Mouse (Mus musculus): ENCODE results near the gene Tldc1. TPM values are rescaled to one million over a fixed set of nuclear protein-coding genes. Genes with fewer than 3 reads are reported as not detected.

Tldc1 gene
- 10.3 and 10.7 TPM in 2 replicates for polyA plus RNA-seq (2015; fragmentation: Nextera tagmentation; extraction: Ambion mirVana)

DNA sequence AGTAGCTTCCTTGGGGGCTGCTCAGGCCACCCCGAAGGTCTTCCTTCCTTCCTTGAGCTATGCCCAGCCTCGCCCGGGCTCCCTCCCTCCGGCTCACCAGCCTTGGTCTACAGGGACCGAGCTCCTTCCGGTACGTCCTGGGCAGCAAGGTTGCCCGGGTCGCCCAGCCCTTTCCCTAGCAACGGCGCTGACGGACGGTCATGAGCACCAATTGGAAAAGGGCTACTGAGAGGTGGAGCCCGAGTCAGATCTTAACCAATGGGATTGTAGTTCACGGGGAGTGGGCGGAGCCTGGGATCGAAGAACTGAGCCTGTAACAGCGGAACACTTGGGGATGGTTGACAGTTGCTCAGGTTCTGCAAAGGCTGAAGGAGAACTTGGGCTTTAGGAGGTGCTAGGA is at the start of gene Tldc1:
Tldc1 (minus strand) TSS at position 154 of the 400 bp plus-strand sequence.
- peak within 1 kb of the TSS; percentile 89 for H3K4me2 ChIP-seq (replicated peaks)
- peak within 1 kb of the TSS; percentile 64 for H3K4me3 ChIP-seq
- peak; percentile 97 for ATAC-seq (ENCODE audit: low FRiP score, low read depth)
- no peaks in the 10 kb centered on the region for H3K36me3 ChIP-seq
- H3K9me3 ChIP-seq: no peaks in the 10 kb centered on the region
- WGBS: under 1% methylated on average over 18 of the region's 18 CpGs
- no peaks in the 10 kb centered on the region for H3K27me3 ChIP-seq
- peaks cover 18% of the 10 kb centered on the region for H3K4me1 ChIP-seq
- peak within 1 kb of the TSS; percentile 81 for H3K27ac ChIP-seq
- peak within 1 kb of the TSS; percentile 74 for H3K9ac ChIP-seq

DNA sequence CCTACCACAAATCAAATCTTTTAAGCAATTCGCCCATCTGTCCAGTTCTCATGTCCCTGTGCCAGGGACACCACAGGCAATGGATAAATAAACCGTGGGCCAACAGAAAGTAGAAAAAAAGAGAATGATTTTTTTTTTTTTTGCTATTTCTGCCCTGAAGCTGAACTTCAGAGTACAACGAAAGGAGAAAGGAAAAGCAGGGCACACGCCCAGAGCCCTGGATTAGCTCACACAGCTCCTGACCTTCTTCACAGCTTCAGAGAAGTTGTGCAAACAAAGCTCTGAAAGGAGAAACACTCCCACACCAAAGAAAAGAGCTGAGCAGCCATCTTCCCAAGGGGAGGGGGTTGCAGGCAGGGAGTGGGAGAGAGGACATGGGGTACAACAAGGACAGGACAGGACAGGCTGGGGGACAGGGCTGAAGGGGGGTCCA is 49.5 kb upstream of the Tldc1 start:
- peaks cover 58% of the 10 kb centered on the region for H3K4me1 ChIP-seq
- H3K9ac ChIP-seq: no peak overlapping the region
- no peak for ATAC-seq (ENCODE audit: low FRiP score, low read depth)
- H3K9me3 ChIP-seq: no peaks in the 10 kb centered on the region
- no peaks in the 10 kb centered on the region for H3K36me3 ChIP-seq
- no peak overlapping the region for H3K4me3 ChIP-seq
- H3K27ac ChIP-seq: no peak overlapping the region
- no peaks in the 10 kb centered on the region for H3K27me3 ChIP-seq
- WGBS: 58% methylated on average over 4 of the region's 4 CpGs
- no peak overlapping the region for H3K4me2 ChIP-seq (replicated peaks)

DNA sequence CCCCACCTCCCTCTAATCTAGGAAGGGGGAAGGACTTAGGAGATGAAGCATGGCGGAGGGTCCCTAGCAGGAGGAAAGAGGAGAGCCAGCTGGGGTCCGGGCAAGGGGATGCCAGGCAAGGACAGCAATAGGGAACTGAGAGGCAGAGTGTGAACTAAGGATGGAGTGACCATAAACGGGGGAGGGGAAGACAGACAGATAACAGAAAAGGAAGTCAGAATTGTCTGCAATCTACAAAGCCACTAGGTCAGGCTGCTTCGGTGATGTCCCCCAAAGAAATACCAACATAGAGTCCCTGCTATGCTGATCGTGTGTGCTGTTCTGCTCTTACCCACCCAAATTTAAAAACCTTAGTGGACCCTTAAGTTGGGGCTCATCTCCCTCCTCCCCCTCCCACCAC is 48.8 kb upstream of the Tldc1 start:
- Histone ChIP-seq H3K4me2 (replicated peaks) (no peak overlapping the region), H3K27me3 (no peaks in the 10 kb centered on the region), H3K4me1 (peaks cover 51% of the 10 kb centered on the region), H3K4me3 (no peak overlapping the region), H3K9me3 (no peaks in the 10 kb centered on the region), H3K36me3 (peaks cover 7% of the 10 kb centered on the region; the same call in 1 of the 2 replicates), H3K9ac (no peak overlapping the region), H3K27ac (no peak overlapping the region)
- WGBS: 69% methylated on average over 5 of the region's 5 CpGs
- ATAC-seq (ENCODE audit: low FRiP score, low read depth): no peak

DNA sequence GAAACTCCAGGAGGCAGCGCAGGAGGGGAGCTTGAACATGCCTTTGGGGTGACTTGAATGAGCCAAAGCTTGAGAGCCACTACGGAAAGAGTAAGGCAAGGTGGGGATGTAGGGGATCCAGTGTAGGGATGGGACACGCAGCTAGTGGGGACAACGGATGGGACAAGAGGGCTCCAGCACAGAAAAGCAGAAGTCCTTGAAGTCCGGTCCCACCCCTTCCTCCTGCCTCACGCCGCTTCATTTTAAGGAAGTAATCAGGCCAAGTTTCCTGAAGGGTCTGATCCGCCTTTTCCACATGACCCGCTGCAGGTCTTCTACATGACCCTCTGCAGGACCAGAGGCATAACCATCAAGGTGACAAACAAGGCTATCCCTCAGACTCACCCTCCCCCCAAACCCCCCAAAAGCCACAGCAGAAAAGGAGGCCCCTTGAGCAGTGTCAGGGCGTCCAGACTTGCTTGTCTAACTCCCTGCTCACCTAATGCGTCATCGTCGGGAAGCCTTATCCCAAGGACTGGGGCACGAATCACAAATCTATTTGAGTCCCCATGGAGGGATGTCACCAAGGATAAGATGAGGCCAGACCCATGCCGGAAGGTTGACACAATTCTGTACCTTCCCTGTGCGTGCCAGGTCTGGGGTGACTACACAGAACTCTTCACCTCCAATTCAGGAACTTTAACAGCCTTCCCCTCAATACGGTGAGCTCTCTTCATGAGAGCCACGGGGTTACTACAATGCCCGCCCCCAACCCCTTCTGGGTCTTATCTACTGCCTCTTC is 47.9 kb upstream of the Tldc1 start:
- Histone ChIP-seq H3K4me3 (no peak overlapping the region), H3K9ac (no peak overlapping the region), H3K27me3 (no peaks in the 10 kb centered on the region), H3K27ac (no peak overlapping the region), H3K4me2 (replicated peaks) (no peak overlapping the region), H3K4me1 (peaks cover 42% of the 10 kb centered on the region), H3K36me3 (peaks cover 15% of the 10 kb centered on the region), H3K9me3 (no peaks in the 10 kb centered on the region)
- WGBS: 84% methylated on average over 19 of the region's 19 CpGs
- ATAC-seq (ENCODE audit: low FRiP score, low read depth): no peak

DNA sequence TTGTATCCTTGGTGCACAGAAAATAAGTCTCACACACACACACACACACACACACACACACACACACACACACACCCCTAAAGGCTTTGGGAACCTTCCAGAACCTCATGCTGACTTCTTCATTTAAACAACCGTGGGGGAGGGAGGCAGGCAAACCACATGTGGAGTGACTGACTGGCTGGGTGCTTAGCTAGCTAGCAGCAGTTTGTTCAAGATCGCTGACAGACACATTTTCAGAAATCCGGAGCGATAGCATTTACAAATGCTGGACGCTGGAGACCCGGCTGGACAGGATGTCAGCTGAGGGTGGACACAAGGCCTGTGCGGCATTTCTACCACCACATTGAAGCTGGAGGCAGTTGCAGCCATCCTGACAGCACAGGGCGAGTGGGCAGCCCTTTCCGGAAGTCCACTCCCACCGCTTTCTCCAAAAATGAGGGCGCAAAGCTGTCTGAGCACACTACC is 46.6 kb upstream of the Tldc1 start:
- no peak overlapping the region for H3K4me2 ChIP-seq (replicated peaks)
- H3K4me1 ChIP-seq: peaks cover 29% of the 10 kb centered on the region
- WGBS: 71% methylated on average over 11 of the region's 11 CpGs
- peaks cover 28% of the 10 kb centered on the region for H3K36me3 ChIP-seq
- H3K9me3 ChIP-seq: no peaks in the 10 kb centered on the region
- H3K4me3 ChIP-seq: no peak overlapping the region
- H3K27ac ChIP-seq: no peak overlapping the region
- H3K9ac ChIP-seq: no peak overlapping the region
- H3K27me3 ChIP-seq: no peaks in the 10 kb centered on the region
- no peak for ATAC-seq (ENCODE audit: low FRiP score, low read depth)

DNA sequence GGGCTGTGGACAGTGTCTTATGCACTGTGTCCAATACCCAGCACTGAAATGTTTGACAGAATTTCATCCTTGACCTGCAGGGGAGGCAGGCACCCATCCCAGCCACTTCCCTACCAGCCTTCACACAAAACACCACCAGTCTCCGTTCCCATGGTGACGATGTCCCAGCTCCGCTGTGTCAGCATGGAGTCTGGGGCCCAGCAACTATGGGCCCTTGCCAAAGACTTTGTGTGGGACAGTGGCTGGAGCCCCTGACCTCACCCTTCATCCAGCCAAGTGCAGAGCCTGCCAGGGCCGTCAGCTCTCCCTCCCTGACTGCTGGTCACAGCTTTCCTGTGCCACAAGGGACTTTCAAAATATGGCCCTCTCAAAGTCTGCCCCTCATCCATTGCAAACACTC is 45.9 kb upstream of the Tldc1 start:
- H3K27ac ChIP-seq: no peak overlapping the region
- no peaks in the 10 kb centered on the region for H3K27me3 ChIP-seq
- peaks cover 28% of the 10 kb centered on the region for H3K36me3 ChIP-seq
- 65% methylated on average over 4 of the region's 4 CpGs for WGBS
- no peak overlapping the region for H3K4me3 ChIP-seq
- no peak overlapping the region for H3K9ac ChIP-seq
- peaks cover 22% of the 10 kb centered on the region for H3K4me1 ChIP-seq
- no peak for ATAC-seq (ENCODE audit: low FRiP score, low read depth)
- H3K9me3 ChIP-seq: no peaks in the 10 kb centered on the region
- H3K4me2 ChIP-seq (replicated peaks): no peak overlapping the region

DNA sequence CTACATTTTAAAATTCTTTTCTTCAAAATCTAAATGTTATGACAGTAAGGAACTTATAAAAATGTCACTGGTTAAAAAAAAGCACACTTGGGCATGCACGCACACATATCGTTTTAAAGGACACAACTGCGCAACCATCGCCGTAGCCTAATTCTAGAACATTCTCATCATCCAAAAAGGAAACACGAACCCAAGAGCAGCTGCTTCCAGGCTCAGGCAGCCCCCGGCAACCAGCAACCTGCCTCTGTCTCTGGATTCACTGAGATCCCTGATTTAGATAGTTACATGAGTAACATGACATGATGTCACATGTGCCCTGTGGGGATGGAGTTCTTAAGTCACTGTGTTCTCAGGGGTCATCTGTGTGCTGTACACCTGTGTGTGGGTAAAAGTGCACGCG is 45.1 kb upstream of the Tldc1 start:
- Histone ChIP-seq H3K9ac (no peak overlapping the region), H3K4me3 (no peak overlapping the region), H3K4me2 (replicated peaks) (no peak overlapping the region), H3K27ac (no peak overlapping the region), H3K9me3 (no peaks in the 10 kb centered on the region), H3K27me3 (no peaks in the 10 kb centered on the region), H3K36me3 (peaks cover 28% of the 10 kb centered on the region), H3K4me1 (peaks cover 17% of the 10 kb centered on the region)
- ATAC-seq (ENCODE audit: low FRiP score, low read depth): no peak
- WGBS: 83% methylated on average over 9 of the region's 9 CpGs

DNA sequence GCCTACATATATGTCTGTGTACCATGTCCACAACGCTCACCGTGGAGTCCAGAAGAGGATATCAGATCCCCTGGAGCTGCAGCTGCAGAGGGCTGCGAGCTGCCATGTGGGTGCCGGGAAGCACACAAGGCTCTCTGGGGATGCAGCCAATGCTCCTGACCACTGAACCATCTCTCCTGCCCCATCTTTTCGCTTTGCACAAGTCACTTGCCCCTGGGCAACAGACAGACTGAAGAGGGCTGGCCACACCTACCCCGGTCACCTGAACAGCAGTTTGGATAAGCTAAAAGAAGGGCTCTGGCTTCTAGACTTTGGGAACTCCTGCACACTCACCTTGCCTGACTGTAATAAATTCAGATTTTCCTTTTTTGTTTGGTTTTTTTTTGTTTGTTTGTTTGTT is 43.5 kb upstream of the Tldc1 start:
- Histone ChIP-seq H3K4me1 (peaks cover 14% of the 10 kb centered on the region), H3K4me3 (no peak overlapping the region), H3K27ac (no peak overlapping the region), H3K9me3 (no peaks in the 10 kb centered on the region), H3K4me2 (replicated peaks) (no peak overlapping the region), H3K9ac (no peak overlapping the region), H3K36me3 (peaks cover 28% of the 10 kb centered on the region), H3K27me3 (no peaks in the 10 kb centered on the region)
- 92% methylated on average over 6 of the region's 6 CpGs for WGBS
- no peak for ATAC-seq (ENCODE audit: low FRiP score, low read depth)

DNA sequence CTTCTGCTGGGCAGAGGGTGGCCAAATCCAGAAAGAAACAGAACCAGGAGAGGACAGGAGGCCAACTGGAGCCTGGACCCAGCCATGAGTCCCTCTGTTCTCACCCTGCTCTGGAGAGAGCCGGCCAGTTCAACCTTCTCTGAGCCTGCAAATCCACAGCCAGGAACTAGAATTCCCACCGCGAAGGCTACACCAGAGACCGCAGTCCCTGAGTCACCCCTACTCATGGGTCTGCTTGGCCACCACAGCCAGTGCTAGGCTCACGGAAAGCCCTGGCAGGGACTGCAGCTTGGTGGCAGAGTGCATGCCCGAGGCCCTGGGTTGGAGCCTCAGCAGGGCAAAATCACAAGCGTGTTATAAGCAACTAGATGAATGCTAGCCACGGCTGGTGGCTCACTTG is 41.8 kb upstream of the Tldc1 start:
- Histone ChIP-seq H3K4me1 (peaks cover 11% of the 10 kb centered on the region), H3K27me3 (no peaks in the 10 kb centered on the region), H3K4me3 (no peak overlapping the region), H3K36me3 (peaks cover 28% of the 10 kb centered on the region), H3K4me2 (replicated peaks) (no peak overlapping the region), H3K27ac (no peak overlapping the region), H3K9me3 (no peaks in the 10 kb centered on the region), H3K9ac (no peak overlapping the region)
- no peak for ATAC-seq (ENCODE audit: low FRiP score, low read depth)
- WGBS: 91% methylated on average over 8 of the region's 8 CpGs

DNA sequence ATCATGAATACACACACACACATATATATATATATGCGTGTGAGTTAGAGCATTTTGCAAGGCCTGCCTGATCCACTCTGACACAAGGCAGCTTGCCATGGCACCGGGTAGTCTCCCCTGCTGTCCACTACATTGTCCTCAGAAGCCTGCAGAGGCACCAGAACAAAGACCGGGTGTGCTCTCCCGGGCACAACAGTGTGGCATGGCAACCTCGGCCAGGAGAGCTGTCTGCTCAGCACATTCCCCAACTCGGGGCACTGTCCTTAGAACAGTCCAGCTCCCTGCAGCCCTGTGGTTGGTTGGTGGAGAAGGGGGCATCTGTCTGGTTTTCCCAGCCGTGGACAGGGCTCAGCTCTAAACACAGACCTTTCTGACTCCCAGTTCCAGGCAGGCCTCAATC is 41.1 kb upstream of the Tldc1 start:
- Histone ChIP-seq H3K36me3 (peaks cover 32% of the 10 kb centered on the region), H3K27me3 (no peaks in the 10 kb centered on the region), H3K9ac (no peak overlapping the region), H3K4me2 (replicated peaks) (no peak overlapping the region), H3K4me3 (no peak overlapping the region), H3K9me3 (no peaks in the 10 kb centered on the region), H3K4me1 (peaks cover 9% of the 10 kb centered on the region; the same call in 1 of the 2 replicates), H3K27ac (no peak overlapping the region)
- WGBS: 81% methylated on average over 7 of the region's 7 CpGs
- no peak for ATAC-seq (ENCODE audit: low FRiP score, low read depth)

DNA sequence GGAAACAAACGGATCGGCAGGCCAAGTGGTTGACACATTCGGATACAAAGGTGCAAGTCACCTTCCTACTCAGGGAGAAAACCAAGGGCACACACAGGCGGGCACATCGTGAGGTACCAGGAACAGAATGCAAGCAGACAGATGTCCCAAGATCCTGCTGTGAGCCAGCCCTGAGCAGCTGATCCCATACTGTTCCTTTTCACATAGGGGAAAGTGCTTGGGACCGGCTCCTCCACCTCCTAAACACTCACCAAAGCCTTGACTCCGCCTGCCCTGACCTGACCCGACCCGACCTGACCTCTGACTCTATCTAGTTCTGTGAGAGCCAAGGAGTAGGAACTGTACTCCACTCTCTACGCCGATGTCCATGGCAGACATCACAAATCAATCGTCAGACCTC is 39.2 kb upstream of the Tldc1 start:
- H3K9ac ChIP-seq: no peak overlapping the region

DNA sequence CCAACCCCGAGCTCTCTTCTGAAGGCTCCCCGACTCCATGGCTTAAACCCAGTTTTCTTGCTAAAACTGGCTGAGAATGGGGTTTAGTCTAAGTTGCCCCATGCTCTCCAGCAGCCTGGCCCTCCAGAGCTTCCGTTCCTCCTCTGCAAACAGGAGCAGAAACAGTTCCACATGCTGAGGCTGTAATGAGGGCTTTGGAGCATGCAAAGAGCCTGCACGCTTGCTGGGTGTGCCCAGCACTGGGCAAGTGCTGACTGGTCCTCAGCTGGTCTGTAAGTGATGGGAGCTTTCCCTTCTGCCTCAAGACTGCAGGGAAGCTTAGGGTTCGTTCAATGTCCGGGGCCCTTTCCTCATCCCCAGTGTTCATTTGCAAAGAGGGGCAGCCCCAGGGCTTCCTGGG is 38.0 kb upstream of the Tldc1 start:
- no peak overlapping the region for H3K9ac ChIP-seq
- no peak overlapping the region for H3K4me3 ChIP-seq
- H3K27ac ChIP-seq: no peak overlapping the region
- peaks cover 21% of the 10 kb centered on the region for H3K4me1 ChIP-seq
- ATAC-seq (ENCODE audit: low FRiP score, low read depth): no peak
- no peak overlapping the region for H3K4me2 ChIP-seq (replicated peaks)
- H3K36me3 ChIP-seq: peaks cover 18% of the 10 kb centered on the region
- no peaks in the 10 kb centered on the region for H3K27me3 ChIP-seq
- no peaks in the 10 kb centered on the region for H3K9me3 ChIP-seq
- 76% methylated on average over 6 of the region's 6 CpGs for WGBS

More for the DNA sequence above, 39.2 kb upstream of the Tldc1 start:
- H3K36me3 ChIP-seq: peaks cover 30% of the 10 kb centered on the region
- H3K27ac ChIP-seq: no peak overlapping the region
- WGBS: 39% methylated on average over 12 of the region's 12 CpGs
- peaks cover 21% of the 10 kb centered on the region for H3K4me1 ChIP-seq
- no peaks in the 10 kb centered on the region for H3K9me3 ChIP-seq
- H3K4me2 ChIP-seq (replicated peaks): no peak overlapping the region
- H3K27me3 ChIP-seq: no peaks in the 10 kb centered on the region
- no peak for ATAC-seq (ENCODE audit: low FRiP score, low read depth)
- H3K4me3 ChIP-seq: no peak overlapping the region
